9 mouse cellular contexts compared by ENCODE assay signal in the genomic region with DNA sequence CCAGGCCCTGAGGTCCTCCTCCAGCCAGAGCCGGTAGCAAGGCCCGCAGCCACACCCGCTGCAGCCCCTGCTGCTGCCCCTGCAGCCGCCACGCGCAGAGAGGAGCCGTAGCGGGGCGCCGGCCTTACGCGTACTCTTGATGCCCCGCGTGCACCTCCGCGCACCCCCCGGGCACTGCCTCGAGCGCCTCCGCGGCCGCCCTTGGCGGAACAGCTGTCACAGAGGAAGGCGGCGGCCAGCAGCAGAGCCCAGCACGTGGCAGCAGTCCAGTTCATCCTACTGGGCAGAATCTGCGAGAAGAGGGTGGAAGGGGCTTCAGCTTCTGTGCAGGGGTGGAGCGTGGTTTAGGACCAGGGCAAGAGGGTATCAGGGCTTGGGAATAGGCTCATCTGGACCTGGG. TPM values are rescaled to one million over a fixed set of nuclear protein-coding genes. Genes with fewer than 3 reads are reported as not detected.
DNase-seq lines count a peak whose midpoint lies in the region; ATAC-seq and TF ChIP-seq lines count a peak whose summit lies in the region.
"Had no signal": no experiment of that assay in that cellular context is flagged by ENCODE, and none has a peak within 500 bp of the region (broad histone marks: within the 10 kb centered on the region; RNA-seq: fewer than 3 reads in every experiment).

No protein-coding gene starts in this region.

- no peak for ATAC-seq in heart, embryonic 16.5 days (replicated peaks; ENCODE audit: extremely low read depth, insufficient read depth, low FRiP score)
- no peak for ATAC-seq in limb, embryonic 13.5 days (ENCODE audit: low FRiP score, low read depth)

- H3K4me3 ChIP-seq in heart, embryonic 10.5 days, result peak overlapping the region; percentile 47
- peak overlapping the region; percentile 58 to 63 for H3K4me3 ChIP-seq in ES-E14 (ENCODE audit: insufficient read depth in 1 of 2, low read depth in 1 of 2, low read length in 2 of 2, poor library complexity in 1 of 2, severe bottlenecking in 1 of 2)
- peak overlapping the region; percentile 38 for H3K4me3 ChIP-seq in heart, embryonic 16.5 days (ENCODE audit: low read length)
- peak overlapping the region; percentile 33 for H3K4me3 ChIP-seq in limb, embryonic 13.5 days
- H3K4me3 ChIP-seq: myocyte had no signal

- in situ Hi-C loops in ES-E14 (cut with MboI; ENCODE audit: low sequenced_read_pairs in 2 of 2, unreplicated experiment in 2 of 2), result no loop called here

- peak overlapping the region; percentile 66 for H3K9ac ChIP-seq in ES-E14 (ENCODE audit: insufficient read depth, low read depth, low read length, poor library complexity, severe bottlenecking)
- peak overlapping the region; percentile 58 for H3K9ac ChIP-seq in heart, embryonic 16.5 days (ENCODE audit: low read length)
- H3K9ac ChIP-seq in limb, embryonic 13.5 days, result peak overlapping the region; percentile 57

- intact Hi-C loops in heart, postnatal 25 days (cut with DNase I), result no loop called here

- peaks cover 7% of the 10 kb centered on the region; the same call in 1 of the 2 replicates for H3K36me3 ChIP-seq in heart, embryonic 10.5 days
- peaks cover 8% of the 10 kb centered on the region; the same call in 1 of the 2 replicates for H3K36me3 ChIP-seq in ES-E14 (ENCODE audit: control insufficient read depth, insufficient read depth, low read length, poor library complexity, severe bottlenecking)
- no peaks in the 10 kb centered on the region for H3K36me3 ChIP-seq in heart, embryonic 16.5 days (ENCODE audit: control insufficient read depth, insufficient read depth)
- peaks cover 8% of the 10 kb centered on the region for H3K36me3 ChIP-seq in limb, embryonic 13.5 days

- peaks cover 69% of the 10 kb centered on the region for H3K27me3 ChIP-seq in heart, embryonic 10.5 days (ENCODE audit: insufficient read depth, poor library complexity, severe bottlenecking)
- peaks cover 37% of the 10 kb centered on the region for H3K27me3 ChIP-seq in heart, embryonic 16.5 days (ENCODE audit: control insufficient read depth, insufficient read depth, low read length)
- peaks cover 63% of the 10 kb centered on the region for H3K27me3 ChIP-seq in limb, embryonic 13.5 days

- no peak overlapping the region for H3K27ac ChIP-seq in heart, embryonic 10.5 days
- no peak overlapping the region for H3K27ac ChIP-seq in ES-E14 (ENCODE audit: insufficient read depth, low read depth, low read length, poor library complexity, severe bottlenecking)
- no peak overlapping the region for H3K27ac ChIP-seq in heart, embryonic 16.5 days (ENCODE audit: low read length)
- no peak overlapping the region for H3K27ac ChIP-seq in limb, embryonic 13.5 days

- WGBS in heart, embryonic 10.5 days, result 4% methylated on average over 28 of the region's 28 CpGs
- WGBS in heart, embryonic 16.5 days, result 5% methylated on average over 28 of the region's 28 CpGs
- under 1% methylated on average over 28 of the region's 28 CpGs for WGBS in limb, embryonic 13.5 days

- no peak for DNase-seq in heart, embryonic 10.5 days (ENCODE audit: low spot score)
- DNase-seq in heart, postnatal 25 days (ENCODE audit: low spot score), result no peak
- no peak for DNase-seq in ES-E14 (ENCODE audit: low read depth, low spot score)
- peak; percentile 26 for DNase-seq in embryo, embryonic 10.5 days (ENCODE audit: low spot score)
- peak; percentile 66 for DNase-seq in retina, postnatal 1 day
- DNase-seq in spleen, adult 12 weeks (ENCODE audit: low spot score), result no peak

- peaks cover 17% of the 10 kb centered on the region for H3K4me1 ChIP-seq in heart, embryonic 10.5 days
- peaks cover 0 to 9% of the 10 kb centered on the region in 2 experiments; a peak in 1 of 4 replicates for H3K4me1 ChIP-seq in ES-E14 (ENCODE audit: control insufficient read depth in 2 of 2, insufficient read depth in 2 of 2, low read length in 2 of 2, poor library complexity in 1 of 2)
- peaks cover 9% of the 10 kb centered on the region for H3K4me1 ChIP-seq in heart, embryonic 16.5 days (ENCODE audit: control insufficient read depth, insufficient read depth, low read length)
- H3K4me1 ChIP-seq in limb, embryonic 13.5 days, result peaks cover 8% of the 10 kb centered on the region; the same call in 1 of the 2 replicates

- H3K4me2 ChIP-seq in heart, embryonic 16.5 days (ENCODE audit: low read depth, low read length), result peak overlapping the region; percentile 60
- H3K4me2 ChIP-seq in limb, embryonic 13.5 days (replicated peaks), result peak overlapping the region; percentile 58

- H3K9me3 ChIP-seq in heart, embryonic 10.5 days, result no peaks in the 10 kb centered on the region
- no peaks in the 10 kb centered on the region for H3K9me3 ChIP-seq in ES-E14 (ENCODE audit: control insufficient read depth, insufficient read depth, low read depth, low read length)
- H3K9me3 ChIP-seq in heart, embryonic 16.5 days (replicated peaks; ENCODE audit: control insufficient read depth, low read length), result no peaks in the 10 kb centered on the region
- H3K9me3 ChIP-seq in limb, embryonic 13.5 days, result no peaks in the 10 kb centered on the region

TF ChIP-seq in ES-E14, 5 proteins besides CTCF, POLR2A, EP300 and RAD21:
- TF ChIP-seq ZC3H11A (IDR thresholded peaks at IDR 0.05; ENCODE audit: borderline replicate concordance, low read depth, low read length) (no peak), ZNF384 (IDR thresholded peaks at IDR 0.05; ENCODE audit: low read depth, low read length) (no peak), HCFC1 (IDR thresholded peaks at IDR 0.05; ENCODE audit: borderline replicate concordance, insufficient read depth, low read length) (no peak), CHD2 (IDR thresholded peaks at IDR 0.05; ENCODE audit: low read depth, low read length) (no peak), MAFK (IDR thresholded peaks at IDR 0.05; ENCODE audit: insufficient read depth, low read depth, low read length) (no peak)

RNA-seq across cellular contexts. Expression of a gene that starts 1.3 kb away (rescaled TPM):
- polyA plus RNA-seq in heart, embryonic 10.5 days (2016; fragmentation: Nextera tagmentation; extraction: Ambion mirVana), result 0.10 TPM in 1 of 2 replicates, not detected in the other
- under 1 TPM; 0.36 to 0.84 TPM for total RNA-seq in heart, postnatal 25 days (2021)
- total RNA-seq in ES-E14 (2012; rRNA removed), result 0.27 and 0.48 TPM in 2 replicates
- polyA plus RNA-seq in heart, embryonic 16.5 days (2015; fragmentation: Nextera tagmentation; extraction: Ambion mirVana), result 0.09 and 0.12 TPM in 2 replicates
- 0.17 and 0.23 TPM in 2 replicates for polyA plus RNA-seq in limb, embryonic 13.5 days (2015; fragmentation: Nextera tagmentation; extraction: Ambion mirVana)
- polyA plus RNA-seq: myocyte had no signal

RNA-seq across cellular contexts. Expression of a gene that starts 11.2 kb away (rescaled TPM):
- polyA plus RNA-seq in heart, embryonic 10.5 days (2016; fragmentation: Nextera tagmentation; extraction: Ambion mirVana), result not detected in 2 replicates
- not detected for total RNA-seq in heart, postnatal 25 days (2021)
- not detected in 2 replicates for total RNA-seq in ES-E14 (2012; rRNA removed)
- polyA plus RNA-seq in heart, embryonic 16.5 days (2015; fragmentation: Nextera tagmentation; extraction: Ambion mirVana), result not detected in 2 replicates
- not detected in 2 replicates for polyA plus RNA-seq in limb, embryonic 13.5 days (2015; fragmentation: Nextera tagmentation; extraction: Ambion mirVana)
- polyA plus RNA-seq: myocyte had no signal

RNA-seq across cellular contexts. Expression of a gene that starts 16.0 kb away (rescaled TPM):
- polyA plus RNA-seq in heart, embryonic 10.5 days (2016; fragmentation: Nextera tagmentation; extraction: Ambion mirVana), result 29.3 and 35.7 TPM in 2 replicates
- total RNA-seq in heart, postnatal 25 days (2021), result 10 to 100 TPM; 22.9 to 30.8 TPM
- total RNA-seq in ES-E14 (2012; rRNA removed), result 21.0 and 23.0 TPM in 2 replicates
- 34.1 and 36.8 TPM in 2 replicates for polyA plus RNA-seq in heart, embryonic 16.5 days (2015; fragmentation: Nextera tagmentation; extraction: Ambion mirVana)
- polyA plus RNA-seq in limb, embryonic 13.5 days (2015; fragmentation: Nextera tagmentation; extraction: Ambion mirVana), result 22.7 and 23.6 TPM in 2 replicates

RNA-seq across cellular contexts. Expression of a gene that starts 19.6 kb away (rescaled TPM):
- not detected in 2 replicates for polyA plus RNA-seq in heart, embryonic 10.5 days (2016; fragmentation: Nextera tagmentation; extraction: Ambion mirVana)
- total RNA-seq in heart, postnatal 25 days (2021), result not detected
- total RNA-seq in ES-E14 (2012; rRNA removed), result not detected in 2 replicates
- polyA plus RNA-seq in heart, embryonic 16.5 days (2015; fragmentation: Nextera tagmentation; extraction: Ambion mirVana), result not detected in 2 replicates
- polyA plus RNA-seq in limb, embryonic 13.5 days (2015; fragmentation: Nextera tagmentation; extraction: Ambion mirVana), result not detected in 2 replicates
- polyA plus RNA-seq: myocyte had no signal

RNA-seq across cellular contexts. Expression of a gene that starts 37.1 kb away (rescaled TPM):
- 171 and 175 TPM in 2 replicates for polyA plus RNA-seq in heart, embryonic 10.5 days (2016; fragmentation: Nextera tagmentation; extraction: Ambion mirVana)
- 100 to 1,000 TPM; 441 to 471 TPM for total RNA-seq in heart, postnatal 25 days (2021)
- total RNA-seq in ES-E14 (2012; rRNA removed), result 47.0 and 58.3 TPM in 2 replicates
- polyA plus RNA-seq in heart, embryonic 16.5 days (2015; fragmentation: Nextera tagmentation; extraction: Ambion mirVana), result 244 and 266 TPM in 2 replicates
- 150 and 151 TPM in 2 replicates for polyA plus RNA-seq in limb, embryonic 13.5 days (2015; fragmentation: Nextera tagmentation; extraction: Ambion mirVana)

Comparison
In these comparisons a context has a peak if more than half of its experiments do, and no peak if none do; other contexts are left out.
1. DNase-seq: peak in embryo, embryonic 10.5 days (single experiment) and retina, postnatal 1 day (single experiment); none in heart, embryonic 10.5 days (single experiment), heart, postnatal 25 days (single experiment), ES-E14 (single experiment) and spleen, adult 12 weeks (single experiment).
2. Peak in every context shown above with its lines, with median percentiles within 50 percentile points of each other: H3K4me3 ChIP-seq and H3K9ac ChIP-seq.